Mouse (Mus musculus) myocyte (in vitro differentiated cells): Measurements from ENCODE around the gene Atp2b2.

Source experiments
- CEBPB ChIP-seq: IDR thresholded peaks from 2 replicates; pipeline ENCODE4 v1.6.1; 2011; ENCODE audit warnings: mild to moderate bottlenecking, moderate library complexity; ENCODE audit not compliant: poor library complexity, insufficient read depth, severe bottlenecking
- MAX ChIP-seq: IDR thresholded peaks from one replicate; pipeline ENCODE4 v1.6.1; 2011; ENCODE audit warnings: low read depth, mild to moderate bottlenecking, control low read depth
- MYOG ChIP-seq, 3 experiments: IDR thresholded peaks; one replicate each; pipeline ENCODE4 v1.6.1; 2011; ENCODE audit warnings: control low read depth in 2 of 3, low read depth in 2 of 3, mild to moderate bottlenecking in 2 of 3; ENCODE audit not compliant: insufficient read length in 2 of 3, control insufficient read depth in 1 of 3, insufficient read depth in 1 of 3
- POLR2A ChIP-seq: IDR thresholded peaks from one replicate; pipeline ENCODE4 v1.6.1; 2011; ENCODE audit warnings: low read depth, mild to moderate bottlenecking, control low read depth, moderate library complexity; ENCODE audit not compliant: insufficient read length
- POLR2AphosphoS2 ChIP-seq: IDR thresholded peaks from one replicate; pipeline ENCODE4 v1.6.1; 2011; ENCODE audit warnings: low read depth, control low read depth; ENCODE audit not compliant: insufficient read length
- TCF12 ChIP-seq: IDR thresholded peaks from one replicate; pipeline ENCODE4 v1.6.1; 2011; ENCODE audit warnings: mild to moderate bottlenecking, control low read depth; ENCODE audit not compliant: poor library complexity, insufficient read depth, severe bottlenecking

DNA sequence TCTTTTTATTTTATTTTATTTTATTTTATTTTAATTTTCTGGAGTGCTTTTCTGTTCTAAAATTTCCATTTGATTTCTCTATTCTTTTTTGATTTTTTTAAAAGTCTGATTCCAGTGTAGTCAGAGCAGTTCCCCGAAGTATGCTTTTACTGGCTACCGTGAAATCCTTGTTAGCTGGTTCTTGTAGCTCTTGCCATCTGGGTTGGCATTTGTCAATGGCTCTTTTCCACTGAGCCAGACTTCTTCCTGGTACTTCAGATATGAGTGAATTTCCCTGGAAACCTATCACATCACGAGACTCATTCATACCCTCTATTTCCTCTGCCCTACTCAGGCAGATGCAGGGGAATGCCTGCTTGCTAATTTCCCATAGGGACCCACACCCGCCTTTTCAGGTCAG lies 119.2 kb downstream of the Atp2b2 start:
- TF ChIP-seq POLR2AphosphoS2, result no peak
- TF ChIP-seq MYOG (IDR thresholded peaks at IDR 0.05; ENCODE audit: control insufficient read depth in 1 of 3, insufficient read depth in 1 of 3, insufficient read length in 2 of 3, low read depth in 2 of 3), result no peak
- no peak for TF ChIP-seq POLR2A
- no peak for TF ChIP-seq CEBPB
- no peak for TF ChIP-seq TCF12
- no peak for TF ChIP-seq MAX
